ENCODE assay signal across 8 mouse cellular contexts in the genomic region with DNA sequence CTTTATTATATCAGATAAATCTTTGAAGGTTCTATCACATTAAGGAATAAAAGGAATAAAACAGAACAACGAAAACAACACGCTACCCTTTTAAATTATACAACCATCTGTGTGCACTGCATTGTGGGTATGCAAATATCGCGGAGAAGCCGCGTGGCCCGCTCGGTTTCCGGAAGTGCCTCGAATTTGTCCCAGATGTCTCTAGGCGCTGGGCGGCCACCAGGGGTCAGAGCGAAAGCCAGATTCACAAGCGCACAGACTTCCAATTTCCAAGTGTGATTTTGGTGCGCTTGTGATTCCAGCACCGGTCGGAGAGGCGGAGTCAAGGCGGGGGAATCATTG. TPM values are rescaled to one million over a fixed set of nuclear protein-coding genes. Genes with fewer than 3 reads are reported as not detected.
A peak's percentile ranks its signal among the peaks of the same experiment; 100 is the strongest.
DNase-seq lines count a peak whose midpoint lies in the region; ATAC-seq and TF ChIP-seq lines count a peak whose summit lies in the region.

Gene Alyref2 (plus strand): TSS at position 229 of the 342 bp plus-strand sequence.

- H3K9me3 ChIP-seq in heart, embryonic 13.5 days: no peaks in the 10 kb centered on the region
- H3K9me3 ChIP-seq in liver, embryonic 12.5 days (replicated peaks): no peaks in the 10 kb centered on the region

- H3K4me1 ChIP-seq in heart, embryonic 13.5 days: peaks cover 17% of the 10 kb centered on the region
- peaks cover 25% of the 10 kb centered on the region for H3K4me1 ChIP-seq in liver, embryonic 12.5 days
- H3K4me1 ChIP-seq in testis, adult 2 months (ENCODE audit: control insufficient read depth, insufficient read depth, low read length): peaks cover 4% of the 10 kb centered on the region; the same call in 1 of the 2 replicates

- peak within 1 kb of the TSS; percentile 93 for H3K9ac ChIP-seq in heart, embryonic 13.5 days
- peak within 1 kb of the TSS; percentile 75 for H3K9ac ChIP-seq in liver, embryonic 12.5 days

- H3K27me3 ChIP-seq in heart, embryonic 13.5 days (replicated peaks): no peaks in the 10 kb centered on the region
- H3K27me3 ChIP-seq in liver, embryonic 12.5 days (replicated peaks): no peaks in the 10 kb centered on the region
- H3K27me3 ChIP-seq in testis, adult 2 months (ENCODE audit: control insufficient read depth, insufficient read depth, low read length): no peaks in the 10 kb centered on the region

- 0% methylated on average over 19 of the region's 19 CpGs for WGBS in heart, embryonic 13.5 days
- under 1% methylated on average over 19 of the region's 19 CpGs for WGBS in liver, embryonic 12.5 days (ENCODE audit: insufficient replicate concordance)

- peak; percentile 90 for ATAC-seq in erythroid progenitor cell, adult 5-6 weeks (replicated peaks; ENCODE audit: low FRiP score, poor library complexity, severe bottlenecking)
- ATAC-seq in heart, embryonic 13.5 days (ENCODE audit: extremely low read depth, insufficient number of reproducible peaks, low FRiP score, low TSS enrichment): peak; percentile 81
- peak; percentile 76 for ATAC-seq in liver, embryonic 12.5 days

- no peaks in the 10 kb centered on the region for H3K36me3 ChIP-seq in heart, embryonic 13.5 days
- H3K36me3 ChIP-seq in liver, embryonic 12.5 days: no peaks in the 10 kb centered on the region
- H3K36me3 ChIP-seq in testis, adult 2 months (ENCODE audit: control insufficient read depth, insufficient read depth, low read length): no peaks in the 10 kb centered on the region

- no peak for TF ChIP-seq POLR2A in testis, adult 2 months (IDR thresholded peaks at IDR 0.05; ENCODE audit: control insufficient read depth, low read depth, low read length)

- TF ChIP-seq CTCF in testis, adult 2 months (IDR thresholded peaks at IDR 0.05; ENCODE audit: control insufficient read depth, insufficient read depth, insufficient replicate concordance, low read depth, low read length): peak; percentile 64

- H3K4me3 ChIP-seq in heart, embryonic 13.5 days: peak within 1 kb of the TSS; percentile 77
- peak within 1 kb of the TSS; percentile 70 for H3K4me3 ChIP-seq in liver, embryonic 12.5 days
- peak within 1 kb of the TSS; percentile 95 for H3K4me3 ChIP-seq in testis, adult 2 months (ENCODE audit: control insufficient read depth, low read depth, low read length)

- peak within 1 kb of the TSS; percentile 97 for H3K27ac ChIP-seq in heart, embryonic 13.5 days (replicated peaks)
- peak within 1 kb of the TSS; percentile 91 for H3K27ac ChIP-seq in liver, embryonic 12.5 days
- peak within 1 kb of the TSS; percentile 92 for H3K27ac ChIP-seq in testis, adult 2 months (ENCODE audit: control insufficient read depth, insufficient read depth, low read depth, low read length)

- peak; percentile 94 to 96 for DNase-seq in CD8-positive naive resting alpha-beta T cell, adult 2 months (ENCODE audit: low read depth in 2 of 2, low spot score in 2 of 2)
- peak; percentile 83 for DNase-seq in brain, embryonic 18.5 days (ENCODE audit: low read depth, low spot score)
- DNase-seq in kidney, postnatal 10 days: peak; percentile 96
- peak; percentile 93 to 95 for DNase-seq in natural killer cell, adult 2 months (ENCODE audit: low spot score in 2 of 2)

- peak within 1 kb of the TSS; percentile 83 for H3K4me2 ChIP-seq in heart, embryonic 13.5 days
- H3K4me2 ChIP-seq in liver, embryonic 12.5 days: peak within 1 kb of the TSS; percentile 94

RNA-seq across cellular contexts. Expression of gene Alyref2, which starts in this region (rescaled TPM):
- total RNA-seq in erythroid progenitor cell, adult 5-6 weeks (2015; ENCODE audit: low replicate concordance): not detected in 2 replicates
- total RNA-seq in erythroid progenitor cell, adult 5-6 weeks (2017; ENCODE audit: low replicate concordance): 5.5 TPM in 1 of 2 replicates, not detected in the other
- polyA plus RNA-seq in heart, embryonic 13.5 days (2015; fragmentation: Nextera tagmentation; extraction: Ambion mirVana): 12.8 and 15.6 TPM in 2 replicates
- 4.2 and 4.8 TPM in 2 replicates for polyA plus RNA-seq in liver, embryonic 12.5 days (2016; fragmentation: Nextera tagmentation; extraction: Ambion mirVana)
- polyA plus RNA-seq in testis, adult 2 months (2012; rRNA removed): 2.2 TPM in 2 replicates

Comparison
In these comparisons a context has a peak if more than half of its experiments do, and no peak if none do; other contexts are left out.
1. Peak in every context shown above with its lines: DNase-seq, ATAC-seq, H3K4me3 ChIP-seq and H3K27ac ChIP-seq.